Mouse (Mus musculus) megakaryocyte, adult 5-6 weeks (primary cell): ENCODE data around the gene Vipas39. TPM values are rescaled to one million over a fixed set of nuclear protein-coding genes. Genes with fewer than 3 reads are reported as not detected.
A peak's percentile ranks its signal among the peaks of the same experiment; 100 is the strongest.
"Not testable (repeated sequence)": the region's sequence is repeated elsewhere in the genome, so short reads cannot be mapped to it uniquely, and the experiment has no call there.

Experiments
- ATAC-seq: 2 replicates; pipeline ENCODE4 v1.8.0; 2016; ENCODE audit warnings: mild to moderate bottlenecking, inconsistent platforms; ENCODE audit not compliant: poor library complexity, severe bottlenecking
- total RNA-seq, 2 experiments: library from RNA; stranded (forward) in 1 of 2; stranded (reverse) in 1 of 2; fragments of 153-499, 151-499 nt in 1 of 2; fragments of 221-1000, 200-1000 nt in 1 of 2; gene quantifications; 2 replicates each; pipeline versions ENCODE4 v1.2.3 to v1.2.4; 2015 to 2017

Vipas39 gene
- total RNA-seq, 2 experiments from 2014 or later: 26.4 to 29.3 TPM

DNA sequence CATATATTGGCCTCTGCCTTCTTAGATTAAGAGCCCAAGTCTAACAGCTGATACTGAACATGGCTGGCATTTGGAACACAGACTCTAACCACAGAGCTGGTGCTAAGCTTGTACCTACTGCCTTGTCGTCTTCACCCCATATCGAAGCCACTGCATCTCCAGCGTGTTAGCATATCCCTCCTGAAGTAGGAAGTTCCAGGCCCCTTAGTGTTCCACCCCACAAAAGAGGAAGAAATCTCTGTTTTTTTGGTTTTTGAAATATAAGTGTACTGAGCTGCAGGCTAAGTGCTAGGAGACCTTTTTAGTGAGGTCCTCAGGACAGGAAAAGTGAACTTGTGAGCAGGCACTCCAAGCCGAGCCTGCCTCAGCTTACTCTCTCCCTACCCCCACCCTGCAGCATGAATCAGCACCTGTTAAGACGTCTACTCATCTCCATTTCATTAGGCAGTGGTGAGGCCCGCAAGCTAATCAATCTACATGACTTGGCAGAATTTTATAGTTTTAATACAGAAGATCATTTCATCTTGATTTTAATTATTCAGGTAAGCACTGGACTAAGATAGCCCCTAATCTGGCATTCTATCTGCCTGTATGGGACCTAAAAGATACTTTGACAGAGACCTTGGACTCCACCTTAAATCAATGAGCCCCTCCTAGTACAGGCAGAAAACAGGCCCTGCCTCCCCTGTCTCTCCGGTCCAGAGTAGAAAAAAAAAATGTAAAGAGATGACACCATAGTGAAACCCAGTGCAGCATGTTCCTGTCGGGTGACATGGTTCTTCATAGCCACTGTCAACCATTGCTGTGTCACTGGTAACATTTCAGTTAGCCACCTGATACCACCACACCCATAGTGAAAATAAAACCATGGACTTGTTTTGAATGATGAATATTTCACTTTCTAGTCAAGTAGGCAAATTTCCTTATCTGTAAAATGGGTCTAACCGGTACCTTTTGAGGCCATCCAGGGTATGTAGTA, 9.1 kb upstream of the Vipas39 start:
- ATAC-seq: peak; percentile 69

DNA sequence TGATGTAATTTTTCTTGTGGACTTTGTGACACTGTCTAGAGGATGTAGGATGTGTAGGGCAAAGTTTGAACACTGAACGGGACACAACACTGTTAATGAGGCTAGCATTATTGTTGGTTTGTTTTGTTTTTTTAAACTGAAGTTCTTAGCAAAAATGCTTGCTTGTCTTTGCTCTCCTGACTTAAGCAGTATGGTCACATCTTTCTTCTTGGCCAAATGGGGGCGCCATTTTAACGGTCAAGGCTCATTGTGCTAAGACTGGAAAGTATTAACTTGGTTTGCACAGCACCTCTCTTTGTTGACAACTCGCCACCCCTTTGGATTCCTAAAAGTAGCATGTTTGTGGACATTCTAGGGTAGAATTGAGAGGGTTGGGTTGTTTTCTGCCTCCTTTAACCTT, 1.6 kb upstream of the Vipas39 start:
- no peak for ATAC-seq

DNA sequence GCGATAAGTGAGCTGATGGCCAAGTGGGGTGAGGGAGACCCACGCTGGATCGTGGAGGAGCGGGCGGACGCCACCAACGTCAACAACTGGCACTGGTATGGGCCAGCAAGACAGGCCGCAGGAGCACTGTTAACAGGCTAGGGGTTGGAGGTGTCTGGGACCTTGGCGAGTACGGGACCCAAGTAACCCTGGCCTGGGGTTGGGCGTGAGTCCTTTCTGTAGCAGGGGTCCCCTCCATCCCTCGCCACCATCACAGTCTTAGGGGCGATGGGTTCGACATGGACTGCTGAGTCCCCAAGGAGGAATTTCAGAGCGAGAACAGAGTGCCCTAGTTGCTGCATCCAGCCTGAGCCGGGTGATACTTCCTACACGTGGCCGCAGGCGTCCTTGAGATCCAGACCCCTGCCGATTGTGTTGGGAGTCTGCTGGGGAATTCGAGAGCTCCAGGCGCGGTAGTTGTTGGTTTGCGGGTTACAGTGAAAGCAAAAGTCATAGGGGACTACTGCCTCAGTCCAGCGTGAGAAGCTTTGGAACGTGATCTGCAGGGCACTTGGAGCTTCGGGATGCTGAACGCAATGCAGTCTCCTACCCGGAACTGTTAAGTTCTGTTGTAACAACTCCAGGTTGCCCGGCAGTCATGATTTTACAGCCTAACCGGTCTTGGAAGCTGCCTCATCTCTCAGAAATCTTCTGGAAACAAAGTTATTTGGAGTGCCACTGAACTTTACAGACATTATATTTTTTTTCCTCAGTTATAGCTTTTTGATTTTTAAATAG, 959 bp upstream of the Vipas39 start:
- ATAC-seq: peak; percentile 6

DNA sequence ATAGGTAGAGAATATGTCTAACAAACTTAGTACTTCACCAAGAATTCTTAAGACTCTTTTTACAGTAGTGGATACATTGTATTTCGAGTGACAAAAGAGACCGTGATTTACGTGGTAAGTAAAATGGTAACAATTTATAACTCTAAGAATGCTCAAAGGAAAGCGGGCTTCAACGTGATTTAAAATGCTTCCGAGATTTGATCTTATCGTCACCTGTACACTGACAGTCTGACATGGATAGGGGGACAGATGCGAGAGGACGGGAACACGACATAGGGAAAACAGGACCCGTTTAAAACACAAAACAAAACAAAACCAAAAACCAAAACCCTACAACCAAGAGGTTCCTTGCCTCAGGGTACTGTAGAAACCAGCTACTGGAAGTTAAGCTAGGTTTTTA, 612 bp downstream of the Vipas39 start:
- no peak for ATAC-seq

DNA sequence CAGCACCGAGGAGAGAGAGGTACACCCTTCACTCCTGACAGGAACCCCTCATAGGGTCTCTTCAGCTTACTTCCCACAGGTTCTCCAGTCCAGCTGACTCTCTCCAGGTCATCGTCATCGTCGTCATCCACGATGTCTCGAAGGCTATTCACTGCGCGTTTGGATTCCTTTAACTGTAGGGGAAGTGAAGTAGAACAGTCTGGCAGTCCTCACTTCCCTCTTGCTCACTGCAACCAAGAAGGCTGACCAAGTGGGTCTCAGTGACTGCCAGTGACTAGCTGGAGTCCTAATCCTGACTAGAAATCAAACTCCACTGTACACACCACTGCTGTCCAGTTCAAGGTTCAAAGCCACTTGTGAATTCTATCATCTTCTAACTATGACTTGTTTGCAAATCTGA, 5.5 kb downstream of the Vipas39 start:
- ATAC-seq: peak; percentile 74

DNA sequence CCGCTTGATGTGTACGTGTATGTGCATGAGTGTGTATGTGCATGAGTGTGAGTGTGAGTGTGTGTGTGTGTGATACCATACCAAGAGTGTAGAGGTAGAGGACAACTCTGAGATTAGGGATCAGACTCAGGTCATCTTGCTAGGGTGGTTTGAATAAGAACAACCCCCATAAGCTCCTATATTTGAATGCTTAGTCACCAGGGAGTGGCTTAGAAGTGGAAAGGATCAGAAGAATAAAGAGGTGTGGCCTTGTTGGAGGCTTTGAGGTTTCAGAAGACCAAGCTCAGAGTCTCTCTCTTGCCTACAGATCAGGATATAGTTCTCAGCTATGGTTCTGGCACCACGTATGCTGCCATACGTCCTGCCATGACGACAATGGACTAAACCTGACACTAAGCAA, 9.4 kb downstream of the Vipas39 start:
- ATAC-seq: no peak

DNA sequence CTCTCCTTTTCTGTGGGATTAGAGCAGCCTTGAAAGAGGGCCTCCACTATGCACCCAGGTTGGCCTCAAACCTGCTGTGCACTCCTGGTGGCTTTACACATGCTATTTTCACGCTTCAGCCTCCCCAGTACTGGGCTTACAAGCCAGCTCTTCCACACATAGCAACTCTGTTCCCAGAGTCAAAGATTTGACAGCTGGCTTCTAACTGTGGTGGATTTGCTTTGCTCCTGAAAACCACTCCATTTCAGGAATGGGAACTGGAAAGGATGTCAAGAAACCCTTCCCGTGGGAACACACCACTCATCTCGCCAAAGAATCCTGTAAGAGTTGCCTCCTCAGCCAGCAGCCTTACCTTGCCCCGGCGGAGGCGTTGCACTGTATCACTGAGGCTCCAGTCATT, 12.2 kb downstream of the Vipas39 start:
- no peak for ATAC-seq

DNA sequence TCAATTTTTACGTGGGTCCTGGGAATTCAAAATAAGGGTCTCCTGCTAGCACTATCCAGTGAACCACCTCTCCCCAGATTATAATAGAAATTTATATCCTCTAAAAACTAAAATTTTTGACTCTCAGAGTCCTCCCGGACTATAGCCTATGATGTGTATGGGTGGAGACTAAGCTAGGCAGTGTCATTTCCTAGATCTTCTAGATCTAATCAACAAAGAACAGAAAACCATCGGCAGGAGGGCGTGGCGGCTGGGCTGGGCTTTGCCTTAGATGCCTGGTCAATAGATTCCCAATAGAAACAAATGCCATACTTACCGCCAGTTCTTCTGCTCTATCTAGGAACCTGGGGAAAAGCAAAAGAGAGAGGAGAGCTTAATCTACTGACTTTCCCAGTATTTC, 15.9 kb downstream of the Vipas39 start:
- no peak for ATAC-seq

DNA sequence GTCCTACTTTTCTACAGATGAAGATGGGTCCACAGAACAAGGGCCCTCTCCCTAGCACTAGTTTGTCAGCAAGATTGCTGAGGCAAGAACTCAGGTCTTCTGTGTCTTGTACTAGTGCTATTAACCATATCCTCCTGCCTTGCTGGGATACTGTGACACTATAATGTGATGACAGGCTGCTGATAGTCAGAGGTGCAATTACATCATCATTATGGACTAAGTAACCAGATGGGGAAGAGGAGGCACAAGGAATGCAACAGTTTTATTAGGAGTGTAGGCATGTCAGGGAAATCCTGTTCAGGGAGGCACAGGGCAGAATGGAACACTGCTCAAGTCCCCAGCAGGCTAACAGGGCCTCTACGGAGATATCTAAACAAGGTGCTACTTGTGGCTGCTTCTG, 27.4 kb downstream of the Vipas39 start, which contains the start of gene Noxred1:
Gene Noxred1 (minus strand): TSS at position 101 of the 400 bp plus-strand sequence.
- no peak for ATAC-seq

DNA sequence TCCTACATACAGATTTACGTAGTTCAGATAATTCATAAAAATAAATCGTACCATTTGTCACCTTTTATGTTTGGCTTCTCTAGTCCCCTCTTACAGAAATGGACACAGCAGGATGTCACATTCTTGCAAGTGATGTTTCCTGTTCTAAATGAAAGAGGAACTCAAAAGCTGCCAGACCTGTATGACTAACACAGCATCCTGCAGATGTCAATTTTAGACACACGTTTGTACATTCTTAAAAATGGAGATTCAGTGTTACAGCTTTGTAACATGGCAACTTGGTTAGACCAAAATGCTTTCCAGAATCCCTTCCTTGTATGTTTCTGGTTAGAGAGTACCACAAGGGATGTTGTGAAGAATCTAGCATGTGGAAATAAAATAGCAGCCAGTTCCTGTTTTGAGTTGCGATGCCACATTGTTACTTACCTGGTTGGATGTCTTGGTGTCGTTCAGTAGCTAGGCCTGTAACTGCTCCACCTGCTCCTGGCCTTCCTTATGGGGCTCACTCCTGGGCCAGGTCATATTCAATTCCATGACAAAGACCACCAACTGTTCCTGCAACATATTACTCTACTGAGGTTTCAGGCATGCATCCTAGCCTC, 29.1 kb downstream of the Vipas39 start:
- ATAC-seq: peak; percentile 91

DNA sequence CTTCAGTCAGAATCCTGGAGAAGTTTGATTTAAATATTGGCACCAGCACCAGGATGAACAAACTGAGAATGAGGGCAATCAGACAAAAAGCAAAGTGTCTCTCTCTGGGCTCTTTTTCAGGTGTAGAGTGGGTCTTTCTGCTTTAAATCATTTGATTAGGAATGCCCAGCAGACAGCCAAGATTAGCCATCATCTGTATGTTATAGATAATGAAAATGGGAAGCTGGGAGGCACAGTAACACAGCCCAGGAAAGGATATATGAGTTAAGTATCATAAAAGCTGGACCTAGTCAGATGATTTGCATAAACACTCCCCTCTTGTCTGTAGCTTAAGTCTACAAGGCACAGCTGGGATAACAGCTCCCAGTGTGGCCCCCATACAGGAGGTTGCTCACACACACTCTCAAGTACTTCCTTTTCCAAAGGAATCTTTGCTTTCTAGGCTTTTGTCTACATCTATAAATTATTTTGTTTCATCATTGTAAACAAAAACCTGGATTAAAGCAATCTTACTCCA, 35.6 kb downstream of the Vipas39 start:
- ATAC-seq: no peak

DNA sequence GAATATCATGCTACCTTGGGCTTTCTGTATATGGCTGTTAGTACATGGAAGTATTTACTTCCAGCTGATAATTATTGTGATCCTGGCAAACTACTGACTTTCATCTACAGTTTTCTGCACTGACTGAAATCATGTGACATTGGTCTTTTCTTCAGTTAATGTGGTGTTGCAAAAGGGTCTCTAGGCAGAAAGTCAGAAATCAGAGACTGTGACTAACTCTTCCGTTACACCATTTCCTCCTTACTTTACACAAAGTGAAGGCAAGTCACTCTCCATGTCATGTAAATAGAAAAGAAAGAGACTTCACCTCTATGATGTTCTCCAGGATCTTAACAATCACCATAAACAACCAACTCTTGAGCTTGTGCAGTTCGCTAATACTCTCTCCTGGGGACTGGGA, 36.4 kb downstream of the Vipas39 start:
- 0 out of 2 replicates have a peak, but pooled peaks have one; percentile 33 for ATAC-seq

DNA sequence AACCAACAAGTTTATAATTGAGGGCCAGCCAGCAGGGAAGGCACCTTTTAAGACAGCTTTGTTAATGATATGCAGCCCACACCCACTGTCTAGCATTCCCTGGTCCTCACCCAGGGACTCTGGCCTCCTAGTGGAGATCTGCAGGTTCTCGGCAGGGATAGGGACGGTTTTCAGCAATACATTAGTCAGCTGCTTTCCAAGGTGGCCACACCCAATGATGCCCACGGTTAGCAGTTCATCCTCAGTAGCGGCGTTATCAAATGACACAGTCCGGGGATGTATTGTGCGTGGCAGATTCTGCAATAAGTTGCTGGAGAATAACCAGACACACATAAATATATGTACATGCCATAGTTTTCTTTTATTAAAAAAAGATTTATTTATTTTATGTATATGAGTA, 39.3 kb downstream of the Vipas39 start:
- ATAC-seq: no peak

DNA sequence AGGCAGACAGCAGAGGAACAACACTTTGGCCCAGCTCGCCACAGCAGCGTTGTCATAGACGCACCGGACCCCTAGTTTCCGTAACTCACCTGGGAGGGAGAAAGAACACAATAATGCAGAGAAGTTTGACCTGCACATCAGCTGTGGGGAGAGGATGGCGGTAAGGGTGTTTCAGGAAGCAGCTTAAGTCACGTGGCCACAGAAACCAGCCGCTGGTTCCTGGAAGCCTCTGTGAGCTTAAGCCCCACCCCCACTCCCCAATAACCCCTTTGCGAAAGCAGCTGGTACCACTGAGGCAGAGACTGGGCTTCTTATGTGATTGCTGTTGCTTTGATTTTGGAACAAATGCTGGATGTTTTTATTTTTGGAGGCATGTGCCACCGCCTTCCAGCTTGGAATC, 41.1 kb downstream of the Vipas39 start:
- peak; percentile 60 for ATAC-seq

DNA sequence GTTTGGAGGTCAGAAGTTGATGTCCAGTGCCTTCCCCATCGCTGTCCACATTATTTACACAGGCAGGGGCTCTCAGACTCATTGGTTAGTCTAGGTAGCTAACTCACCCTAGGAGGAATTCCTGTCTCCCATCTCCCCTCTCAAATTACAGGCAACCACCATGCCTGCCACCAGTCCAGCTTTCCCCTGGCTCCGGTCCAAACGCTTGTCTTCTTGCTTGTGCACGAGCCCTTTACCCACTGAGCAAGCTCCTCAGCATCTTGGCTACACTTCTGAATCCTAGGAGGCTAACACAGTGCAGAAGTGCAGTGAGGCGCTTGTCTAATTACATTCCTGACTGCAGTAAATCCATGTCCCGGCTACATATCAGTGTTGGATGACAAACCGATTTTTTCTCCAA, 46.7 kb downstream of the Vipas39 start:
- ATAC-seq: no peak

DNA sequence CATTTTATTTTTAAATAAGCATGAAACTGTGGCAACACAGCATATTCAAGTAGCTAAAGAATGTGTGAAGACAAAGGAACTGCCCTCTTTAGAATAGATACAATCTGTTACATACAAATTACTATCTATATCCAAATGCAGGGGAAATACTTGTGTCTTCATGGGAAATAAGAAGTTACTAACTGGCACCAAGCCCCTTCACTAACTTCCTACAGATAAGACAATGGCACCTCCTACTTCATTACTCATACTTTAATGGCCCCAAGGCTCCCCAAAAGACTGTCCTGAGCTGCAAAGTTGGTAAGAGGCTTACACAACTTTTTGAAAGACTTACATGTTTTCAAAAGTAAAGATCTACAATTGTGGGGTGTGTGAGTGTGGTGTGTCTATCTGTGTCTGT, 48.5 kb downstream of the Vipas39 start:
- no peak for ATAC-seq

DNA sequence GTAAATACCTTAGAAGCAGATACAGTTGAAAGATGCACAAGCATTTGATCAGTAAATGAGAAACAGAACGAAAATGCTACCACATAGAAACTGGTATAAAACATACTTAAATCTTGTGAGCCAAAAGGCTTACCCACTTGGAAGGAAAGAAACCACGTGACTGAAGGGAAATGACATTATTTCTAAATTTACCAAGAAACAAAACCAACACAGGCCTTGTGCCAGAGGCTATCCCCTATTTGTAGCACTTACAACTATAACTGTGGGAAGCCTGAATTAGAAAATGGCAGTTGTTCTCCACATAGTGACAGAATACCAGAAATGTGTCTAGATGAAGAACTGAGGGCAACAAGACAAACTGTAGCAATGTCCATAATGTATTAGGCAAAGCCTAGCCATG, 50.0 kb downstream of the Vipas39 start:
- ATAC-seq: no peak

DNA sequence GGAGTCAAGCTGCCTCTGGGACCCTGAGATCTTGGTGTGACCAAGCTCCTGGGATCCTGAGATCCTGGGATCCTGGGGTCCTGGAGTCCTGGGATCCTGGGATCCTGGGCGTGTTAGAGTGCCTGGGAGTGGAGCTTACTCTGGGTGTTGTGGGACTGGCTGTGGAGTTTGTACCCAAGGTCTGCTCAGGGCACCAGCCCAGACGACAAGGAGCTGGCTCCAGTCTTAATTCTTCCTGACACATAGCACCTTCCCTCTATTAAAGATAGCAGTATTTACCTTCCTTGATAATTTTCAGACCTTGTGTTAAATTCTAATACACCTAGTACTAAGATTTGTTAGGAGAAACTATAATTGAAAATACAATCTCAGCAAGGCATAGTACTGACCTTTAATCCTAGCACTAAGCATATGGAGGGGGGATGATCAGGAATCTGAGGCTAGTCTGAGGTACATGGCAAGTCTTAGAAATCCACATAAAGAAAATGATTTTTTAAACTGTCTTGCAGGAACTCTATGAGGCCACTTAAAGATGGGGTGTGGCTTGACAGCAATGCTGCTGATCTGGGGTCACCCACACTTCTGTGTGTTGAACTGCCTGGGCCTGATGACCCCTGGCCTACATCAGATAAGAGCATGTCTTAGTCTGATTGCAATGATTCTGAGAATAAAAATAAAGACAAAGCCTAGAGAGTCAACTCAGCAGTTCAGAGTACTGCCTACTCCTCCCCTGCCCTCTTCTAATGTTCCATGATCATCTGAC, 53.0 kb downstream of the Vipas39 start:
- no peak for ATAC-seq

DNA sequence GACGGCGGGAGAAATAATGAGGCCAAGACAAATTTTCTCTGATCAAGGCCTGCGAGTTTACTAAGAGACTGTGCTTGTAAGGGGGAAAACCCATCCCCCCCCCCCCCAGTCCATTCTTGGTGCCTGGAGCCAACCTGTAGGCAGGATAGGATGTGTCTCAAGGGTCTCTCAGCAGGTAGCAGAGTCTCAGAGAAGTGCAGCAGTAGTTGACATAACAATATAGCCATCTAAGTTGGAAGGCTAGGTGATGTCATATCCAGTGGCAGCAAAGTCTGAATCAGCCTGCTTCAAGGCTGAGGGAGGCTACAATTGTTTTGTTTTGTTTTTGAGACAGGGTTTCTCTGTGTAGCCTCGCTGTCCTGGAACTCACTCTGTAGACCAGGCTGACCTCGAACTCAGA, 60.3 kb downstream of the Vipas39 start:
- ATAC-seq: not testable (repeated sequence)

DNA sequence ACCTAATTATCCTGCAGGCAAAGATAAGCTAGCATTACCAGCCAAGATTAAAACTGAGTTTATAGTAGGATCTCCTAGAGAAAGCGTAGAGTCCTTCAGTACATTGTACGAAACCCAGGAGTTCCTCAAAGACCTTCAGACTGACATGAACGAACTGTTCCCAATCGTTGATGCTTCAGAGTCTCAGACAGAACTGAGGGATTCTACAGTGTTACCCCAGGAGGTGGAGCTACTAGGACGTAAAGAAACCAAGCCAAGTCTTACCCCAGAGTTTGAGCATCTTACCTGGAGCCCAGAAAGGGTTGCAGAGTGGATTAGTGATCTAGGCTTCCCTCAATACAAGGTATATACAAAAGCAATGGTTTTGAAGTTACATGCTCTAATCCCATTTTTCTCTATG, 64.4 kb downstream of the Vipas39 start:
- no peak for ATAC-seq
